Mouse (Mus musculus): ENCODE results near the gene Spryd3.

GRCm38 (mm10) chr15:102070476-102071467 lies 65.3 kb downstream of the Spryd3 start:
- TF ChIP-seq POLR2A (IDR thresholded peaks at IDR 0.05; ENCODE audit: insufficient read depth, low read depth, low read length) (no peak), CTCF (IDR thresholded peaks at IDR 0.05; ENCODE audit: insufficient read depth, low read depth, low read length) (no peak)

Data from olfactory bulb, adult 2 months (tissue).